Mouse (Mus musculus): ENCODE results near the gene Raet1e. TPM values are rescaled to one million over a fixed set of nuclear protein-coding genes. Genes with fewer than 3 reads are reported as not detected.
A peak's percentile ranks its signal among the peaks of the same experiment; 100 is the strongest.
"Not testable (repeated sequence)": the region's sequence is repeated elsewhere in the genome, so short reads cannot be mapped to it uniquely, and the experiment has no call there.

The Raet1e gene
- total and polyA plus RNA-seq, 2 experiments from 2014 or later, result 0.16 TPM; not detected in 1

DNA sequence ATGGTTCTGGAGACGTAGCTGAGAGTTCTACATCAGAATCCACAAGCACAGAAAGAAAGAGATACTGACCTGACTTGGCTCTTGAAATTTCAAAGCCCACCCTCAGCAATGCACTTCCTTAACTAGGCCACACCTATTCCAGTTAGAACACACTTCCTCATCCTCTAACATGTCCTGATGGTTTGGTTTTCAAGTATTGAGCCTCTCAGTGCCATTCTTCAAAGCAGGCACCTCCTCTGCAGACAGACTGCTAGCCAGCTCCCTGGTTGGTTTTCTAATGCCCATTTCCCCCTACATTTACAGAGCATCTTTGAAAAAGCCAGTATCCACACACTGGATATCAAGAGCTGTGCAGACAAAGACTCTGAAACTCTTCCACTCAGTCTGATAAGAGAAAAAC, 143.3 kb downstream of the Raet1e start:
- Histone ChIP-seq H3K9me3 (ENCODE audit: low read length) (no peaks in the 10 kb centered on the region), H3K27ac (ENCODE audit: low read depth, low read length) (no peak overlapping the region), H3K36me3 (ENCODE audit: insufficient read depth) (no peaks in the 10 kb centered on the region), H3K4me3 (ENCODE audit: low read depth, low read length) (no peak overlapping the region), H3K4me1 (ENCODE audit: insufficient read depth) (no peaks in the 10 kb centered on the region), H3K27me3 (ENCODE audit: insufficient read depth, low read length) (no peaks in the 10 kb centered on the region), H3K4me2 (ENCODE audit: low read depth) (no peak overlapping the region), H3K9ac (no peak overlapping the region)
- 77% methylated on average over 1 of the region's 1 CpGs for whole genome bisulfite sequencing
- ATAC-seq, result no peak
- no peak for DNase-seq
- no peak for TF ChIP-seq CTCF (IDR thresholded peaks at IDR 0.05; ENCODE audit: low read depth)

GRCm38 (mm10) chr10:22302344-22303057, 144.1 kb downstream of the Raet1e start:
- H3K36me3 ChIP-seq (ENCODE audit: insufficient read depth), result no peaks in the 10 kb centered on the region
- no peaks in the 10 kb centered on the region for H3K27me3 ChIP-seq (ENCODE audit: insufficient read depth, low read length)
- H3K9ac ChIP-seq, result no peak overlapping the region
- ATAC-seq (no peak), DNase-seq (no peak)
- H3K4me3 ChIP-seq (ENCODE audit: low read depth, low read length), result no peak overlapping the region
- H3K9me3 ChIP-seq (ENCODE audit: low read length), result no peaks in the 10 kb centered on the region
- H3K27ac ChIP-seq (ENCODE audit: low read depth, low read length), result no peak overlapping the region
- 79% methylated on average over 5 of the region's 5 CpGs for WGBS
- no peaks in the 10 kb centered on the region for H3K4me1 ChIP-seq (ENCODE audit: insufficient read depth)
- no peak overlapping the region for H3K4me2 ChIP-seq (ENCODE audit: low read depth)
- TF ChIP-seq CTCF (IDR thresholded peaks at IDR 0.05; ENCODE audit: low read depth), result no peak

DNA sequence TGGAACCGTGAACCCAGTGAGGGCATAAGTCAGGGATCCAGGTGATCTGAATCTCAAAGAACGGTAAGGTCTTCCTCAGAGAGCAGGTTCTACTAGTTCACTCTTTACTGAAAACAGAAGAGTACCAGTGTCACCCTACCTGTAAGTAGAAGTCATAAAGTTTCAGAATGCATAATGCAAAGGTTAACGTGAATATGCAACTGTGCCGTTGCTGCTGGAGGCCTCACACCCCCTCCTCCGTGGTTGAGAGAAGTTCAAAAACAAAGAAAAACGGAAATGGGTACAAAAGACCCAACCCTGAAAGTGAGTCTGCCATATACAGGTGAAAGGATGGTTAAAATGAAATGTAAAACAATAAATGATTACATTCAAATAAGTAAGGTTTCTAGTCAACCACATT, 145.4 kb downstream of the Raet1e start:
- H3K27ac ChIP-seq (ENCODE audit: low read depth, low read length), result no peak overlapping the region
- no peaks in the 10 kb centered on the region for H3K36me3 ChIP-seq (ENCODE audit: insufficient read depth)
- no peak overlapping the region for H3K4me3 ChIP-seq (ENCODE audit: low read depth, low read length)
- H3K9ac ChIP-seq, result no peak overlapping the region
- no peak for ATAC-seq
- H3K4me1 ChIP-seq (ENCODE audit: insufficient read depth), result no peaks in the 10 kb centered on the region
- no peak overlapping the region for H3K4me2 ChIP-seq (ENCODE audit: low read depth)
- TF ChIP-seq CTCF (IDR thresholded peaks at IDR 0.05; ENCODE audit: low read depth), result no peak
- WGBS, result 90% methylated on average over 6 of the region's 6 CpGs
- no peaks in the 10 kb centered on the region for H3K9me3 ChIP-seq (ENCODE audit: low read length)
- H3K27me3 ChIP-seq (ENCODE audit: insufficient read depth, low read length), result no peaks in the 10 kb centered on the region
- DNase-seq, result no peak

- Histone ChIP-seq H3K4me1 (ENCODE audit: insufficient read depth) (no peaks in the 10 kb centered on the region), H3K4me2 (ENCODE audit: low read depth) (no peak overlapping the region), H3K9ac (no peak overlapping the region), H3K27ac (ENCODE audit: low read depth, low read length) (no peak overlapping the region), H3K27me3 (ENCODE audit: insufficient read depth, low read length) (no peaks in the 10 kb centered on the region), H3K9me3 (ENCODE audit: low read length) (no peaks in the 10 kb centered on the region), H3K36me3 (ENCODE audit: insufficient read depth) (no peaks in the 10 kb centered on the region), H3K4me3 (ENCODE audit: low read depth, low read length) (no peak overlapping the region)
- no peak for TF ChIP-seq CTCF (IDR thresholded peaks at IDR 0.05; ENCODE audit: low read depth)
- DNase-seq (no peak), ATAC-seq (0 out of 2 replicates have a peak, but pooled peaks have one; percentile 20)
- WGBS, result 87% methylated on average over 4 of the region's 4 CpGs
Observed at GRCm38 (mm10) chr10:22305801-22306200, 147.4 kb downstream of the Raet1e start.

GRCm38 (mm10) chr10:22306452-22306851, 148.1 kb downstream of the Raet1e start:
- Histone ChIP-seq H3K4me1 (ENCODE audit: insufficient read depth) (no peaks in the 10 kb centered on the region), H3K9ac (no peak overlapping the region), H3K27ac (ENCODE audit: low read depth, low read length) (no peak overlapping the region), H3K4me3 (ENCODE audit: low read depth, low read length) (no peak overlapping the region), H3K36me3 (ENCODE audit: insufficient read depth) (no peaks in the 10 kb centered on the region), H3K9me3 (ENCODE audit: low read length) (no peaks in the 10 kb centered on the region), H3K4me2 (ENCODE audit: low read depth) (no peak overlapping the region), H3K27me3 (ENCODE audit: insufficient read depth, low read length) (no peaks in the 10 kb centered on the region)
- whole genome bisulfite sequencing, result 73% methylated on average over 4 of the region's 4 CpGs
- no peak for TF ChIP-seq CTCF (IDR thresholded peaks at IDR 0.05; ENCODE audit: low read depth)
- ATAC-seq (no peak), DNase-seq (no peak)

- WGBS, result 83% methylated on average over 1 of the region's 1 CpGs
- H3K4me3 ChIP-seq (ENCODE audit: low read depth, low read length), result no peak overlapping the region
- H3K36me3 ChIP-seq (ENCODE audit: insufficient read depth), result no peaks in the 10 kb centered on the region
- H3K9ac ChIP-seq, result no peak overlapping the region
- H3K9me3 ChIP-seq (ENCODE audit: low read length), result no peaks in the 10 kb centered on the region
- no peak for TF ChIP-seq CTCF (IDR thresholded peaks at IDR 0.05; ENCODE audit: low read depth)
- ATAC-seq (no peak), DNase-seq (no peak)
- no peaks in the 10 kb centered on the region for H3K4me1 ChIP-seq (ENCODE audit: insufficient read depth)
- no peak overlapping the region for H3K27ac ChIP-seq (ENCODE audit: low read depth, low read length)
- H3K4me2 ChIP-seq (ENCODE audit: low read depth), result no peak overlapping the region
- no peaks in the 10 kb centered on the region for H3K27me3 ChIP-seq (ENCODE audit: insufficient read depth, low read length)
Observed at GRCm38 (mm10) chr10:22308221-22308620, 149.9 kb downstream of the Raet1e start.

DNA sequence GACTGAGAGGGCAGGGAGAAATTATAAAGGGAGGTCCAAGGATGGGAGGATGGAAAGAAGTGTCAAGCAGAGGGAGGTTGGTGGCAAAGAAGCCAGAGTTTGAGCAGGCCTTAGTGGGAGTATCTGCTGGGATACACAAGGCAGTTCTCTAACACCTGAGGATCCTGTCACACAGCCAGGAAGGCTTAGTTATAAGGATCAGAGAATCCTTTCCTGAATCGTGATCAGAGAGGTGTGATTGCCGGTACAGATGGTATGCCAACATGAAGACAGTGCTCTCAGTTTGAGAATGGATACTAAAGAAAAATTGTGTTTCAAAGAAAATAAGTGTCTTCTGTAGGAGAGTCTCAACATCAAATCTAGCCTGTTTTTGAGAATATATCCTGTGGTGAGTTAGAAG, 164.5 kb downstream of the Raet1e start:
- Histone ChIP-seq H3K27me3 (ENCODE audit: insufficient read depth, low read length) (no peaks in the 10 kb centered on the region), H3K4me1 (ENCODE audit: insufficient read depth) (no peaks in the 10 kb centered on the region), H3K4me3 (ENCODE audit: low read depth, low read length) (no peak overlapping the region), H3K9me3 (ENCODE audit: low read length) (no peaks in the 10 kb centered on the region), H3K27ac (ENCODE audit: low read depth, low read length) (no peak overlapping the region), H3K4me2 (ENCODE audit: low read depth) (no peak overlapping the region), H3K36me3 (ENCODE audit: insufficient read depth) (no peaks in the 10 kb centered on the region), H3K9ac (no peak overlapping the region)
- TF ChIP-seq CTCF (IDR thresholded peaks at IDR 0.05; ENCODE audit: low read depth), result no peak
- ATAC-seq, result no peak
- WGBS, result 91% methylated on average over 2 of the region's 2 CpGs
- DNase-seq, result no peak

DNA sequence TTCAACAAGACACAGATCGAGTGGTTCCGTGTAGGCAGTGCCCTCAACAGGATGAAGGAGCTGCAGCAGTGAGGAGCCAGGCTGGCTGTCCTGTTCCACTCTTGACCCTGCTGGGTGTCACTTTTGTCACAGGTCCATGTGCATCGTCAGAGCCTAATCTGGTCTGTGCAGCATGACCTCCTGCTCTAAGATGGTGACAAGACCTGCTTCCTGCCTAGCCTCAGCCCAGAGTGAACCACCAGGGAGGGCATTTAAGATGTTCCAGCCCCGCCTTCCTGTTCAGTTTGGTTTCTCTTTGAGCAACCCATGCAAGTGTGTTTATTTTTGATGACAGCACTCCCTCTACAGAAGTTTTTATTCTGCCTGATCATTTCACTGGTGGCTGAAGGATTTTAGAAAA, 187.4 kb downstream of the Raet1e start:
- H3K27ac ChIP-seq (ENCODE audit: low read depth, low read length); H3K36me3 ChIP-seq (ENCODE audit: insufficient read depth); H3K4me1 ChIP-seq (ENCODE audit: insufficient read depth); H3K27me3 ChIP-seq (ENCODE audit: insufficient read depth, low read length); ATAC-seq; H3K9ac ChIP-seq; DNase-seq; H3K4me3 ChIP-seq (ENCODE audit: low read depth, low read length); H3K9me3 ChIP-seq (ENCODE audit: low read length); H3K4me2 ChIP-seq (ENCODE audit: low read depth): not testable (repeated sequence)
- 83% methylated on average over 4 of the region's 4 CpGs for WGBS

DNA sequence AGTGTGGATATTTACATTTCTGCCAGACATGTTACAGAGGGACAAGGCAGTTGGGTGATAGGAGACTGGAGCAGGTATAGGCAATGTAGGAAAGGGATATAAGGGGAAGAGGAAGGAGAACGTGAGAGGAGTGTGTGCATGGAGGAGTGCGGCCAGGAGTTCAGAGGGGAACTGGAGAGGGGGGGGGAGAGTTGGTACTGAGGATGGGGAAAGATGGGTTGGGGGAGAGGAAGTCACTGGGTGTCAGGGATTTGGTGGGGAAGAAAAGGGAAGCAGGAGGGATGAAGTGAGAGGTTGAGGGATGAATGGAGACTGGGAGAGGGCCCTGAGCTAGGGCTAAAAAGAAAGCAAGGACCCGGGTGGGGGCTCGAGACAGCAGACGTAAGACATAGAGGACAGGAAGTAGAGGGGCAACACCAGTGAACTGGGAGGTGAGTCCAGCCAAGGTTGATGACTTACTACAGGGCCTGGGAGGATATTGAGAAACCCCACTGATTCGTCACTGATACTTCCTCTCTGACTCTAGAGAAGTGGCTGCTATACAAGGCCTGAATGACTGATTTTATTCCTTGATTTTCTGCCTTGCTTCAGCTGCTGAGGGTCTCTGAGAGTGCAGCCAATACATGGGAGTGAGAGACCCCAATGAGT, 195.3 kb downstream of the Raet1e start:
- not testable (repeated sequence) for ATAC-seq; H3K36me3 ChIP-seq (ENCODE audit: insufficient read depth); H3K4me2 ChIP-seq (ENCODE audit: low read depth); H3K4me3 ChIP-seq (ENCODE audit: low read depth, low read length); H3K4me1 ChIP-seq (ENCODE audit: insufficient read depth); H3K27me3 ChIP-seq (ENCODE audit: insufficient read depth, low read length); H3K27ac ChIP-seq (ENCODE audit: low read depth, low read length); DNase-seq; H3K9ac ChIP-seq; H3K9me3 ChIP-seq (ENCODE audit: low read length)
- WGBS, result 87% methylated on average over 6 of the region's 6 CpGs

GRCm38 (mm10) chr10:22354196-22354574, 195.8 kb downstream of the Raet1e start:
- not testable (repeated sequence) for H3K27ac ChIP-seq (ENCODE audit: low read depth, low read length); H3K4me3 ChIP-seq (ENCODE audit: low read depth, low read length); H3K36me3 ChIP-seq (ENCODE audit: insufficient read depth); H3K27me3 ChIP-seq (ENCODE audit: insufficient read depth, low read length); ATAC-seq; H3K4me2 ChIP-seq (ENCODE audit: low read depth); H3K9me3 ChIP-seq (ENCODE audit: low read length); DNase-seq; H3K9ac ChIP-seq; H3K4me1 ChIP-seq (ENCODE audit: insufficient read depth)
- WGBS, result 89% methylated on average over 2 of the region's 2 CpGs

Measured in forebrain, postnatal 0 days (tissue).